Mouse (Mus musculus): ENCODE measurements at regions not wholly inside any gene's neighbourhood (a gene's known extent, or its start where the extent isn't known, plus 50 kb on each side); places are given as distances from the start of the nearest gene placed in this dataset.

DNA sequence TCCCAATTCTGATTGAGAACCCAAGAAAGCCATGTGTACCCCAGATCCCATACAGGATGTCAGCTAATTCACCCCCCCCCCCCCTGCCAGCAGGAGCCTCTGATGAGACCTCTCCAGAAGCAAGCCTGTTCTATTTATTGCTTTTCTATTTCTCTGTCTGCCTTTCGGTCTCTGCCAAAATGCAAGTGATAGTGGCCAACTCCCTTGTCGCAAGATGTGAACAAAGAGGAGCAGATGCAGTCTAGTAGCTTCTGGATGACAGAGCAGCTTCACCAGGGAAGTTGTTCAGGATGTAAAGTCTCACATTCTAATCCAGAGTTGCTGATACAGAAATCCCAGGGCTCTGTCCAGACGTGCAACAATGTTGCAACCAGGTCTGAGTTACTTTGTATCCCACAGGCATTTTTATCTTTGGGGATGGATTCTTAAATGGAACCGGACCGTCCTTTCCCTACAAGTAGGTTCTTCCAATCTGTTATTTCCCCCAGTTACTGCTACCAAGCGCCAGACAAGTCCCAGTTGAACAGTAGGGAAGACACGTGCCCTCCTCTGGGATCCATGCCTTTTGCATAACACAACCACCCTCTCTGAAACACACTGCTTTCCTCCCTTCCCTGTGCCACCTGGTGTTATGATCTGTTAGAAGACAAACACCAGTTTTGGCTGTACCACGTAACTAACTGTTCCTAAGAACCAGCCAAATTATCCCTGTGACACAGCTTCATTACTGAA, 78.9 kb upstream of the Dapk1 start:
- no peak for DNase-seq

DNA sequence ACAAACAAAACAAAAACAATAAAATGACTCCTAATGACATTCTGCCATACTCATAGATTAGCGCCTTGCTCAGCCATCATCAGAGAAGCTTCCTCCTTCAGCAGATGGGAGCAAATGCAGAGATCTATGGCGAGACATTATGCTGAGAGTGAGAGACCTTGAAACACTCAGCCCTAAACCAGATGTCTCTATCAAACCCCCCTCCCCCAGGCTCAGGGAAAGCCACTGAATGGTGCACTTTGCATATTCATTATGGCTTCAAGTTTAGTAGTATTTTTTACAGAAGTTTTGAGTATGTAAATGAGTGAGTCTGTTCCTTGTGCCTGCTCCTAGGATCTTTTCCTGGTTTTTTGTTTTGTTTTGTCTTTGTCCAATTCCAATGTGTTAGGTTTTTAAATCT, 73.9 kb upstream of the Dapk1 start:
- no peak for DNase-seq

DNA sequence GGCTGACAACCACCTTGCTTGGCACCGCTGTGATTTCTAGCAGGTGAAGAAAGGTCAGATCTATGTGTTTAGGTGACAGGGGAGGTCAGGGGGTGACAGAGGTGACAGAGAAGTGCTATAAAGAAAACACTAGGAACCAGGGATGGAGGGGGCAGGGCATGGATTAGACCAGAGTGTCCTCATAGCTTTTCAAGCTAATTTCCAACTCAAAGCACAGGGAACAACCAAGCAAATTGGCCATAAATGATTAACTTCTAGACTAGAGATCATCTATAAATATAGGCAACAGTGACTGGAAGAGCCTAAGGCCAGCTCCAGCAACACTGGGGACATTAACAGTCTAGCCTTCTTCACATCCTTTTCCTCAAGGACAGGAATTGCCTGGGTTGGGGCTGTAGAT, 72.9 kb upstream of the Dapk1 start:
- no peak for DNase-seq

DNA sequence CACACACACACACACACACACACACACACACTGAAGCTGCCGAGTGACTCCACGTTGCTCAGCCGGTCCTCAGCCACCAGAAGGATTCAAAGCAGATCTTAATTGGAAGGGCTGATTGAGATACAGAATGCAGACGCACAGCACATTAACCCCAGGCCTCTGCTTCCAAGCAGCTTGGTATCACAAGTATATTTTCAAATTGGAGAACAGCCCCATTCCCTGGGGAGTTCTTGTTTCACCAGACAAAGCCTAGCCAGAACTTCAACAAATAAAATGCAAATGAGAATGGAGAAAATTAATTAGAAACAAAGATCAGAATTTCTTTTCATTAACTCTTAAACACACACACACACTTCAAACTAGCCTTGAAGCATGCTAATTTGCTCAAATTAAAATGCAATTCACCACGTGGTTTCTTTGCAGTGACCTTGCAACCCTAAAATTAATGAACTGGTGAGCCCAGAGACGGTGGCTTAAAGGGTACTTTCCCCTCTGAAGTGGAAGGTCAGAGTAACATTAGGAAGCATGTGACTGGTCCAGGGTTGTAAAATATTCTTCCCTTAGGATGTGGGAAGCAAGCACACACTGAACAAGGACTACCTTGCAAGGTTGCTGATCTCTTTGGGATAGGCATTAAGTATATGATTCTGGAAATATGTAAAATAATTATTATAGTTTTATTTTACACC, 72.2 kb upstream of the Dapk1 start:
- no peak for DNase-seq

DNA sequence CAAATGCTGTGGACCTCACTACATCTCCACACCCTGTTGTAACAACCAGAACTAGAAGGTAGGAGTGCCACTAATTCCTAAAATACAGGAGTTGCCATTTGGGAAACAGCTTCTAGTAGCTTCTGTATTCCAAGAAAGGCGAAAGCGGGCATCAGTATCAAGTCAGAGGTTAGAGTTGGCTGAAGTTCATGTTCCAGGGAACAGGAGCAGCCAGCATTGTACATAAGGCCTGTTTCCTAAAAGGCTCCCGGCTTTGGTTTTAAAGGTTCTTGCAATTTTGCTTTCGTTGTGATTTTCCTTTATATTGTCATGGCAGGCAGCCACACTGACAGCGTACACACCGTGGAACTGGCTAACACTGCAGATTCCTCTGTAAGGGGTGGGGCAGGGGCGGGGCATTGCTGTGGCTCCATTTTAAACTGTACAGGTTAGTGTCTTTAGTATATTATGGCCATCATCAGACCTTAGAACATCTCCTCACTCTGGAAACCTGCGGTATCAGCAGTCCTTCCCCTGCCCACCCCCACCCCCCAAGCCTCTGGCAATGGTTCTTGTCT, 67.8 kb upstream of the Dapk1 start:
- no peak for DNase-seq

DNA sequence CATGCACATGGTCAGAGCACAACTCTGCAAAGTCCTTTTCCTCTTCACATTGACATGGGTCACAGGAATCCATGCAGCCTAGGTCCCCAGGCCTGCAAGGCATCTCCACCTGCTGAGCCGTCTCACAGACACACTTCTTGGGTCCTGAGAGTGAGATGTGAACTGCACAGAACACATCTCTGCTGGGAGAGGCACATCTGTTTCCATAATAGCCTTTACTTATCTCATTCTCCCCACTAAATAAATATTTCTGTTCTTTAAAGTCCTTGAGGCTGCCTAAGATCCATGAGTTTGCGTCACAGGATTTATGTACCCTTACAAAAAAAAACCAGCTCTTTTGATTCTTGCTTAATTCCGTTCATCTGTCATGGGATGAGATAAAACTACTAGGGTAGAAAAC, 67.2 kb upstream of the Dapk1 start:
- DNase-seq: no peak

DNA sequence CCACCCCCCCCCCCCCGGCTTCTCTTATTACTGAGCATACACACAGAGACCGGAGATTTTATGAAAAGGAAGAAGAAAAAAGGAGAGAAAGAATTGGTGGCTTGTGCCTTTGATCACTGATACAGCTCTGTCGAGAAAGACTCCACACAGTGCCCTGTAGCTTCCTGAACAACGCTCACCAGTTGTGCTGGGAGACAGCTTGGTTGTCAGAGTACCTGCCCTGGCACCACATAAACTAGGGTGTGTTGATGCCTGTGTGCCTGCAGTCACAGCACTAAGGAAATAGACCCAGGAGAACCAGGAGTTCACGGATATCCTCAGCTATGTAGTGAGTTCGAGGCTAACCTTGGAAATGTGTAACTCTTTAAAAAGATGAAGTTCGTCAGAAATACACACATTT, 66.7 kb upstream of the Dapk1 start:
- DNase-seq: no peak

DNA sequence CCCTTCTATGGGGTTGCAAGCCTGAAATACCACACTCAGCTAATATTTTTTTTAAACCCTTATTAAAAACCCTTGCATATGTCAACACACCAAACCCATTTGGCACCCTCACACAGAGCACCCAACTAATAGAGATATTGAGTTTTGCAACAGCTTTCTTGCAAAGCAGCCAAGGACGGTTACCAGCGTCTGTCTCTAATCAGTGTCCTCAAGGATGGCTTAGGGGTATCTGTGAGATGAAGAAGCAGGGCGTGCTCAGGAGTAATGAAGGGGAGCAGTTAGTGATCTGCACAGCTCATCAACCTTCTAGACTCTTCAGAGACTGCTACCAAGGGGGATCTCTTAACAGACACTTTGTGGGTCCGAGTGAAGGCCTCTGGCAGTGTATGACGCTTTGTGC, 65.0 kb upstream of the Dapk1 start:
- DNase-seq: no peak

DNA sequence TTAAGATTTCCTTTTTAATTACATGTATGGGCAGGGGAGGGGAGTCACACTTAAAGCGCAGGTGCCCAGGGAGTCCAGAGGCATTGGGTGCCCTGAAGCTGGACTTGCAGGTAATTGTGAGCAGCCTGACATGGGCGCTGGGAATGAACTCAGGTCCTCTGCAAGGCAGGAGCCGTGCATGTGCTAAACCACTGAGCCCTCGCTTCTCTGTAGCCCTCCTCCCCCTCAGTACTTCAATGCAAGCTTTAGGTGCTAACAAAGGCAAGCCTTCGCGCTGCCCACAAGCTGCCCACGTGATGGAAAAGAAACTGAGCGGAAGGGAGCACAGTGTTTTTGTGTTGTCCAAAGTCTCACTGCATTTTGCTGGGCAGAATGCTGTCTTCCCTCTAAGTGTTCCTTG, 63.6 kb upstream of the Dapk1 start:
- DNase-seq: no peak

DNA sequence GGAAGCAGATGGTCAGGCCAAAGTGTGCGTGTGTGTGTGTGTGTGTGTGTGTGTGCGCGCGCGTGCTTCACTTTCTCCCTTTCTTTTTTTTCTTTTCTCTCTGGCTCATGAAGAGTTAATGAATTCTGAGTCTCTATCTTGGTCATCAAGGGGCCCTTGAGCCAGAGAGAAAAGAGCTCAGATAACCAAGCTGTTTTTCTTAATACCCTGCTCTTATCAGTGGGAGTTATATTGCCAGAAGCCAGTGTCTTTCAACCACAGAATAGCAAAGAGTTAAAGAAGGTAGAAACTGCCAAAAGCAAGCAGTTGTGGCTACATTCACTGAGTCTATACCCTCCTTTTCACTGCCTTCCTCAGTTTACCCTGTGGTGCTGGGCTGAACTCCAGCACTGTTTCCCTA, 60.6 kb upstream of the Dapk1 start:
- no peak for DNase-seq

DNA sequence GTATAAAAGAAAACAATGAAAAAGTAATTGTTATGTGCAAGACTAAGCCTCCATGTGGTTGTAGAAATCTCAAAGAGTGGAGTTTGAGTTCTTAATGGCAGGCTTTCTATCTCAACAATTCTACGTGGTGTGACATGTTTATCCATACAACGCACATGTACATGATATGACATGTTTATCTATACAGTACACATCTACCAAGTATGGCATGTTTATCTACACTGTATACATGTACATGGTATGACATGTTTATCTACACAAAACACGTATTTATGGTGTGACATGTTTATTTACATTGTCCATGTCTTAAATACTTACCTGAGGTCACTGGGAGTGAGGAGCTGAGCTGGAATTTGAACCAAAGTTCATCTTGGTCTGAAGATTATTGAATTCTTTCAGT, 57.4 kb upstream of the Dapk1 start:
- DNase-seq: no peak

DNA sequence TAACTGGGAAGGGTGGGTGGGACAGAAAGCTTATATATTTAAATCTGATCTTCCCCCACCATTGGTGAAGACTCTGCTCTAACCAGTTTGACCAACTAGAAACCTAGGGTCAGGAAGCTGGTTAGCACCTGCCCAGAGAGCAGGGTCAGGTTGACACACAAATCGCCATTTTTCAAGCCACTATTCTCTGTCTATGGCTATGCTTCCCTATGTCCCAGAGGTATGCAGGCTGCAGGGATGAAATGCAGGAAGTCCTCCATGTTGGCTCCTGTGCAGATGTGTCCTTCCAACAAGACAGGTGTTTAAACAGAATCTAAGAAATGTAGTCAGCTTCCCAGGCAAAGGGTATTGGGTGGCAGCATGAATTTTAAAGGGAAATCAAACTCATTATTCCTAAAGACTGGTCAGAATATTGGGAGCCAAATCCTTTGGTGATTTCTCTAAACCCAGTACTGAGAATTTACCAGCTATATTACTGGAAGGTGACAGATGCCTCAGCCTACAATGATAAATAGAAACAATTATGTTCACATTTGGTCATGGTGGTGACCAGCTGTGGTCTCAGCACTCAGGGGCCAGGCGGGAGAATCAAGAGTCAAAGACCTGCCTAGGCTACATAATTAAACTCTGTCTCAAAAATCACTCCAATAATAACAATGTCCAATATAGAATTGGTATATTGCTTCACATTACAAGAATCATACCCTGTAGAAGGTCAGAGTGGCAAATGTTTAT, 55.6 kb upstream of the Dapk1 start:
- DNase-seq: no peak
